Mouse (Mus musculus) stomach, postnatal 0 days (tissue): Measurements from ENCODE around the gene Gm4881. TPM values are rescaled to one million over a fixed set of nuclear protein-coding genes. Genes with fewer than 3 reads are reported as not detected.

Experiments
- ATAC-seq: fragments of 200-750 bp; cut with Nextera tagmentation; 2 replicates; pipeline ENCODE4 v1.8.0; 2017; ENCODE audit not compliant: low FRiP score, low TSS enrichment
- DNase-seq: peaks from one replicate; pipeline ENCODE4 v3.0.0-alpha.2; 2016; ENCODE audit warnings: low spot score
- H3K27ac ChIP-seq: fragments of 300-500 bp; sonication (generic); replicated peaks from 2 replicates; pipeline ENCODE4 v1.5.1; 2014; ENCODE audit warnings: mild to moderate bottlenecking, control low read depth
- H3K27me3 ChIP-seq: fragments of 300-500 bp; sonication (generic); 2 replicates; pipeline ENCODE4 v1.6.1; 2014; ENCODE audit warnings: low read length; ENCODE audit not compliant: control insufficient read depth, insufficient read depth
- H3K36me3 ChIP-seq: fragments of 300-500 bp; sonication (generic); 2 replicates; pipeline ENCODE4 v1.6.1; 2014; ENCODE audit warnings: low read length, mixed read lengths; ENCODE audit not compliant: control insufficient read depth, insufficient read depth
- H3K4me1 ChIP-seq: fragments of 300-500 bp; sonication (generic); replicated peaks from 2 replicates; pipeline ENCODE4 v1.6.1; 2014; ENCODE audit warnings: antibody characterized with exemption; ENCODE audit not compliant: control insufficient read depth, insufficient read depth
- H3K4me2 ChIP-seq: fragments of 300-500 bp; sonication (generic); replicated peaks from 2 replicates; pipeline ENCODE4 v1.6.1; 2014; ENCODE audit warnings: low read depth, mild to moderate bottlenecking, control low read depth, moderate library complexity
- H3K4me3 ChIP-seq: fragments of 300-500 bp; sonication (generic); 2 replicates; pipeline ENCODE4 v1.5.1; 2014; ENCODE audit warnings: low read depth, low read length, control low read depth
- H3K9ac ChIP-seq: fragments of 300-500 bp; sonication (generic); 2 replicates; pipeline ENCODE4 v1.6.1; 2014; ENCODE audit warnings: mild to moderate bottlenecking, low read length, control low read depth, mixed read lengths
- H3K9me3 ChIP-seq: fragments of 300-500 bp; sonication (generic); 2 replicates; pipeline ENCODE4 v1.6.1; 2016; ENCODE audit warnings: low read length; ENCODE audit not compliant: control insufficient read depth
- CTCF ChIP-seq: IDR thresholded peaks from 2 replicates; pipeline ENCODE4 v1.5.1; 2016; ENCODE audit warnings: antibody characterized with exemption, low read depth, mild to moderate bottlenecking, moderate library complexity
- EP300 ChIP-seq: optimal IDR thresholded peaks from 2 replicates; pipeline ENCODE3; 2016; ENCODE audit warnings: antibody characterized with exemption
- WGBS: fragments of 180-500 bp; shearing (Covaris S2); extraction: QIAGEN DNeasy Blood & Tissue Kit; methylation state at CpG from one replicate; pipeline ENCODE4 v1.1.7; 2014; 5-methylcytosine and 5-hydroxymethylcytosine counted together
- polyA plus RNA-seq: library from polyadenylated mRNA; unstranded; fragments of >200 nt; fragmentation: Nextera tagmentation; extraction: Ambion mirVana; gene quantifications from 2 replicates; pipeline ENCODE4 v1.2.1, GENCODE M21; 2015

Gm4881 gene
- polyA plus RNA-seq, 1 experiment from 2014 or later, result not detected

- under 1% methylated on average over 30 of the region's 30 CpGs for WGBS
- ATAC-seq (peak; percentile 96), DNase-seq (peak; percentile 99)
- H3K4me1 ChIP-seq, result no peaks in the 10 kb centered on the region; the same call in 1 of the 2 replicates
- H3K9me3 ChIP-seq, result no peaks in the 10 kb centered on the region
- TF ChIP-seq CTCF (peak; percentile 86), EP300 (no peak)
- H3K4me2 ChIP-seq, result peak overlapping the region; percentile 90
- no peaks in the 10 kb centered on the region for H3K27me3 ChIP-seq
- H3K9ac ChIP-seq, result peak overlapping the region; percentile 72
- peak overlapping the region; percentile 73 for H3K4me3 ChIP-seq
- H3K36me3 ChIP-seq, result peaks cover 5% of the 10 kb centered on the region; the same call in 1 of the 2 replicates
- peak overlapping the region; percentile 93 for H3K27ac ChIP-seq
These were observed 40.2 kb downstream of the Gm4881 start for GRCm38 (mm10) chr7:24904070-24904483.

GRCm38 (mm10) chr7:24903444-24903825, 40.9 kb downstream of the Gm4881 start:
- peak overlapping the region; percentile 83 for H3K9ac ChIP-seq
- 14% methylated on average over 10 of the region's 10 CpGs for WGBS
- H3K4me2 ChIP-seq, result peak overlapping the region; percentile 90
- peak overlapping the region; percentile 93 for H3K27ac ChIP-seq
- H3K36me3 ChIP-seq, result peaks cover under 1% of the 10 kb centered on the region; the same call in 1 of the 2 replicates
- no peaks in the 10 kb centered on the region; the same call in 1 of the 2 replicates for H3K4me1 ChIP-seq
- peak overlapping the region; percentile 73 for H3K4me3 ChIP-seq
- DNase-seq, result no peak
- H3K9me3 ChIP-seq, result no peaks in the 10 kb centered on the region
- H3K27me3 ChIP-seq, result no peaks in the 10 kb centered on the region
- TF ChIP-seq CTCF (no peak), EP300 (no peak)
- no peak for ATAC-seq

- ATAC-seq (peak; percentile 37), DNase-seq (peak; percentile 81)
- TF ChIP-seq CTCF (peak; percentile 1; the same call in 1 of the 2 replicates), EP300 (no peak)
- H3K4me2 ChIP-seq, result peak within 1 kb of the TSS; percentile 90
- H3K4me3 ChIP-seq, result peak within 1 kb of the TSS; percentile 73
- 6% methylated on average over 32 of the region's 68 CpGs for WGBS
- peak within 1 kb of the TSS; percentile 93 for H3K27ac ChIP-seq
- no peaks in the 10 kb centered on the region for H3K27me3 ChIP-seq
- H3K36me3 ChIP-seq, result no peaks in the 10 kb centered on the region
- no peaks in the 10 kb centered on the region; the same call in 1 of the 2 replicates for H3K4me1 ChIP-seq
- H3K9me3 ChIP-seq, result no peaks in the 10 kb centered on the region
- peak within 1 kb of the TSS; percentile 83 for H3K9ac ChIP-seq
These were observed 41.5 kb downstream of the Gm4881 start, which contains the start of gene Arhgef1 for GRCm38 (mm10) chr7:24902630-24903443. Gene Arhgef1 (plus strand): TSS chr7:24902912.

GRCm38 (mm10) chr7:24902264-24902629, 42.0 kb downstream of the Gm4881 start:
- TF ChIP-seq CTCF, result no peak
- no peak for TF ChIP-seq EP300
- peak overlapping the region; percentile 93 for H3K27ac ChIP-seq
- ATAC-seq, result no peak

GRCm38 (mm10) chr7:24901842-24902241, 42.5 kb downstream of the Gm4881 start:
- DNase-seq, result no peak
- H3K9ac ChIP-seq, result no peak overlapping the region
- TF ChIP-seq EP300, result no peak
- TF ChIP-seq CTCF, result no peak
- H3K4me1 ChIP-seq, result no peaks in the 10 kb centered on the region; the same call in 1 of the 2 replicates
- peak overlapping the region; percentile 93; the same call in 1 of the 2 replicates for H3K27ac ChIP-seq
- H3K4me3 ChIP-seq, result no peak overlapping the region
- H3K36me3 ChIP-seq, result no peaks in the 10 kb centered on the region
- 0 out of 2 replicates have a peak overlapping the region, but pooled peaks have one; percentile 90 for H3K4me2 ChIP-seq
- no peak for ATAC-seq
- no peaks in the 10 kb centered on the region for H3K9me3 ChIP-seq
- H3K27me3 ChIP-seq, result no peaks in the 10 kb centered on the region
- 42% methylated on average over 1 of the region's 1 CpGs for WGBS

More at GRCm38 (mm10) chr7:24902264-24902629, 42.0 kb downstream of the Gm4881 start:
- peak overlapping the region; percentile 83 for H3K9ac ChIP-seq
- peak overlapping the region; percentile 90 for H3K4me2 ChIP-seq
- H3K36me3 ChIP-seq, result no peaks in the 10 kb centered on the region
- no peaks in the 10 kb centered on the region; the same call in 1 of the 2 replicates for H3K4me1 ChIP-seq
- H3K27me3 ChIP-seq, result no peaks in the 10 kb centered on the region
- peak overlapping the region; percentile 73 for H3K4me3 ChIP-seq
- no peak for DNase-seq
- no peaks in the 10 kb centered on the region for H3K9me3 ChIP-seq
- 49% methylated on average over 2 of the region's 2 CpGs for WGBS

GRCm38 (mm10) chr7:24901114-24901513, 43.2 kb downstream of the Gm4881 start:
- TF ChIP-seq CTCF, result no peak
- no peak overlapping the region for H3K9ac ChIP-seq
- 52% methylated on average over 6 of the region's 6 CpGs for WGBS
- no peak overlapping the region for H3K4me2 ChIP-seq
- ATAC-seq, result no peak
- H3K4me1 ChIP-seq, result no peaks in the 10 kb centered on the region
- no peaks in the 10 kb centered on the region for H3K36me3 ChIP-seq
- no peaks in the 10 kb centered on the region for H3K9me3 ChIP-seq
- no peaks in the 10 kb centered on the region for H3K27me3 ChIP-seq
- no peak overlapping the region for H3K27ac ChIP-seq
- no peak for DNase-seq
- no peak overlapping the region for H3K4me3 ChIP-seq
